Mouse (Mus musculus) ES-E14 (cell line): ENCODE measurements at regions not wholly inside any gene's neighbourhood (a gene's known extent, or its start where the extent isn't known, plus 50 kb on each side); places are given as distances from the start of the nearest gene placed in this dataset.

Experiments used
- MAFK ChIP-seq: IDR thresholded peaks from 2 replicates; pipeline ENCODE4 v1.6.1; 2014; ENCODE audit warnings: mild to moderate bottlenecking, low read depth, low read length, inconsistent platforms; ENCODE audit not compliant: insufficient read depth
- ZNF384 ChIP-seq: IDR thresholded peaks from 2 replicates; pipeline ENCODE4 v1.6.1; 2012; ENCODE audit warnings: low read depth, low read length, inconsistent platforms

GRCm38 (mm10) chr16:15107234-15107633 lies 200.8 kb downstream of the Efcab1 start:
- TF ChIP-seq MAFK: no peak
- TF ChIP-seq ZNF384: no peak
